In genomic region chr12:72831711-72832432, GRCm38 (mm10) we compare ENCODE assay signal across 8 mouse cellular contexts.
A peak's percentile ranks its signal among the peaks of the same experiment; 100 is the strongest.
DNase-seq lines count a peak whose midpoint lies in the region; ATAC-seq and TF ChIP-seq lines count a peak whose summit lies in the region.

No protein-coding gene starts in this region.

- H3K9me3 ChIP-seq in megakaryocyte, embryonic 14.5 days = no peaks in the 10 kb centered on the region
- no peaks in the 10 kb centered on the region for H3K9me3 ChIP-seq in heart, embryonic 10.5 days
- no peaks in the 10 kb centered on the region for H3K9me3 ChIP-seq in liver, embryonic 14.5 days (ENCODE audit: control insufficient read depth, low read length)

- H3K4me1 ChIP-seq in megakaryocyte, embryonic 14.5 days = peaks cover 14% of the 10 kb centered on the region
- peaks cover 7% of the 10 kb centered on the region for H3K4me1 ChIP-seq in heart, embryonic 10.5 days
- no peaks in the 10 kb centered on the region for H3K4me1 ChIP-seq in liver, embryonic 14.5 days (replicated peaks; ENCODE audit: control insufficient read depth in 2 of 2, insufficient read depth in 2 of 2, low read length in 1 of 2)

- WGBS in heart, embryonic 10.5 days = 8% methylated on average over 42 of the region's 42 CpGs
- WGBS in liver, embryonic 14.5 days (ENCODE audit: insufficient replicate concordance) = 9% methylated on average over 42 of the region's 42 CpGs

- peak overlapping the region; percentile 74 for H3K4me3 ChIP-seq in megakaryocyte, embryonic 14.5 days (replicated peaks)
- H3K4me3 ChIP-seq in heart, embryonic 10.5 days = peak overlapping the region; percentile 59
- H3K4me3 ChIP-seq in liver, embryonic 14.5 days (ENCODE audit: insufficient read depth in 1 of 2, low read depth in 2 of 2, low read length in 2 of 2) = peak overlapping the region in 1 of 2 experiments; percentile 23; a peak in 2 of 4 replicates

- no peak overlapping the region for H3K27ac ChIP-seq in heart, embryonic 10.5 days
- H3K27ac ChIP-seq in liver, embryonic 14.5 days = no peak overlapping the region

- H3K27me3 ChIP-seq in megakaryocyte, embryonic 14.5 days (replicated peaks) = peaks cover 50% of the 10 kb centered on the region
- H3K27me3 ChIP-seq in heart, embryonic 10.5 days (ENCODE audit: insufficient read depth, poor library complexity, severe bottlenecking) = peaks cover 47% of the 10 kb centered on the region
- H3K27me3 ChIP-seq in liver, embryonic 14.5 days (ENCODE audit: control insufficient read depth, insufficient read depth, low read length) = peaks cover 14% of the 10 kb centered on the region

- ATAC-seq in megakaryocyte, adult 5-6 weeks (ENCODE audit: poor library complexity, severe bottlenecking) = no peak
- no peak for ATAC-seq in liver, embryonic 14.5 days (ENCODE audit: insufficient read depth)

- DNase-seq in embryo, embryonic 9.5 days (ENCODE audit: extremely low spot score) = peak; percentile 25
- DNase-seq in heart, embryonic 10.5 days (ENCODE audit: low spot score) = no peak
- DNase-seq in layer of hippocampus, adult 18-20 months (ENCODE audit: low spot score in 2 of 2) = peak; percentile 62 to 68
- no peak for DNase-seq in liver, embryonic 14.5 days (ENCODE audit: low read depth in 3 of 3, low spot score in 3 of 3)
- DNase-seq in right cerebral cortex, postnatal 14 days = peak; percentile 78
- DNase-seq in natural killer cell, adult 2 months (ENCODE audit: low spot score in 2 of 2) = no peak

- H3K9ac ChIP-seq in liver, embryonic 14.5 days (replicated peaks) = no peak overlapping the region

- no peak for TF ChIP-seq CTCF in liver, embryonic 14.5 days (IDR thresholded peaks at IDR 0.05; ENCODE audit: low read depth)

- no peak for TF ChIP-seq EP300 in liver, embryonic 14.5 days (IDR thresholded peaks at IDR 0.05; ENCODE audit: low read depth)

- H3K4me2 ChIP-seq in liver, embryonic 14.5 days (ENCODE audit: low read depth) = peak overlapping the region; percentile 42

- H3K36me3 ChIP-seq in megakaryocyte, embryonic 14.5 days (replicated peaks; ENCODE audit: low read length) = no peaks in the 10 kb centered on the region
- no peaks in the 10 kb centered on the region for H3K36me3 ChIP-seq in heart, embryonic 10.5 days
- no peaks in the 10 kb centered on the region for H3K36me3 ChIP-seq in liver, embryonic 14.5 days (replicated peaks; ENCODE audit: control insufficient read depth, insufficient read depth, low read depth)

Comparison
In these comparisons a context has a peak if more than half of its experiments do, and no peak if none do; other contexts are left out.
1. DNase-seq: peak in embryo, embryonic 9.5 days (single experiment), layer of hippocampus, adult 18-20 months (2 of 2) and right cerebral cortex, postnatal 14 days (single experiment); none in heart, embryonic 10.5 days (single experiment), liver, embryonic 14.5 days (0 of 3) and natural killer cell, adult 2 months (0 of 2).